Mouse (Mus musculus) liver, embryonic 16.5 days (tissue): ENCODE measurements at regions not wholly inside any gene's neighbourhood (a gene's known extent, or its start where the extent isn't known, plus 50 kb on each side); places are given as distances from the start of the nearest gene placed in this dataset.
A peak's percentile ranks its signal among the peaks of the same experiment; 100 is the strongest.
"Not testable (repeated sequence)": the region's sequence is repeated elsewhere in the genome, so short reads cannot be mapped to it uniquely, and the experiment has no call there.

Experiments
- ATAC-seq: fragments of 200-750 bp; cut with Nextera tagmentation; 2 replicates; pipeline ENCODE4 v1.8.0; 2017; ENCODE audit warnings: low read depth, mild to moderate bottlenecking, moderate number of reproducible peaks, moderate library complexity
- H3K27ac ChIP-seq: fragments of 300-500 bp; sonication (generic); 2 replicates; pipeline ENCODE4 v1.5.1; 2014; ENCODE audit warnings: mild to moderate bottlenecking, low read length
- H3K27me3 ChIP-seq: fragments of 300-500 bp; sonication (generic); 2 replicates; pipeline ENCODE4 v1.6.1; 2014; ENCODE audit warnings: low read depth, low read length, mixed read lengths; ENCODE audit not compliant: control insufficient read depth, insufficient read depth
- H3K36me3 ChIP-seq: fragments of 300-500 bp; sonication (generic); 2 replicates; pipeline ENCODE4 v1.6.1; 2014; ENCODE audit warnings: mild to moderate bottlenecking; ENCODE audit not compliant: control insufficient read depth, insufficient read depth
- H3K4me1 ChIP-seq: fragments of 300-500 bp; sonication (generic); 2 replicates; pipeline ENCODE4 v1.6.1; 2014; ENCODE audit warnings: low read depth, low read length, mixed read lengths; ENCODE audit not compliant: control insufficient read depth
- H3K4me2 ChIP-seq: fragments of 300-500 bp; sonication (generic); 2 replicates; pipeline ENCODE4 v1.6.1; 2014; ENCODE audit warnings: low read depth, low read length, mixed read lengths
- H3K4me3 ChIP-seq: fragments of 300-500 bp; sonication (generic); 2 replicates; pipeline ENCODE4 v1.5.1; 2014; ENCODE audit warnings: low read depth, mild to moderate bottlenecking, low read length
- H3K9ac ChIP-seq: fragments of 300-500 bp; sonication (generic); 2 replicates; pipeline ENCODE4 v1.6.1; 2014; ENCODE audit warnings: low read depth, low read length
- H3K9me3 ChIP-seq: fragments of 300-500 bp; sonication (generic); replicated peaks from 2 replicates; pipeline ENCODE4 v1.6.1; 2016; ENCODE audit warnings: low read length; ENCODE audit not compliant: control insufficient read depth
- WGBS: fragments of 180-500 bp; shearing (Covaris S2); extraction: QIAGEN DNeasy Blood & Tissue Kit; methylation state at CpG from one replicate; pipeline ENCODE4 v1.1.7; 2014; ENCODE audit not compliant: insufficient replicate concordance; 5-methylcytosine and 5-hydroxymethylcytosine counted together

GRCm38 (mm10) chr13:3035291-3035690 is 502.6 kb upstream of the Gdi2 start:
- H3K4me3 ChIP-seq, ATAC-seq, H3K4me2 ChIP-seq: not testable (repeated sequence)

DNA sequence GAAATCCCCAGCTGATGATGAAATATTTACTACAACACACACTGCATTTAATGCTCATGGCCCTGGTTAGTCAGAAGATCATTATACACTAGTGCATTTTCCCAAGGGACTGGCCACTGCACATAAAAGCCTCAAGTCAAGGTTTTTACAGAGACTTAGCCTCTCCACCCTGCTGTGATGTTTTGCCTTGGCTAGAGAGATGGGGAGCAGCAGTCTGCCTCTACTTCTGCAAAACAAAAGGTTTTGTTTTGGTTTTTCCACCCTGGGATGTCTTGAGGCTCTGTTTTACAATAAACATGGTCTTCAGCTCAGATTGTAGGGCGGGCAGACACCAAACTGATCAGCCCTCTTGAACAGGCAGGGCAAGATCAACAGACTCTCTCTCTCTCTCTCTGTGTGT is 500.9 kb upstream of the Gdi2 start:
- H3K9me3 ChIP-seq, H3K4me3 ChIP-seq, H3K27ac ChIP-seq, H3K4me1 ChIP-seq, H3K4me2 ChIP-seq, ATAC-seq, H3K27me3 ChIP-seq, H3K36me3 ChIP-seq, H3K9ac ChIP-seq: not testable (repeated sequence)
- WGBS = 17% methylated on average over 1 of the region's 1 CpGs

More at GRCm38 (mm10) chr13:3035291-3035690, 502.6 kb upstream of the Gdi2 start:
- not testable (repeated sequence) for H3K27ac ChIP-seq, H3K36me3 ChIP-seq, H3K27me3 ChIP-seq, H3K4me1 ChIP-seq, H3K9me3 ChIP-seq, H3K9ac ChIP-seq

- H3K27me3 ChIP-seq, H3K4me3 ChIP-seq, H3K9me3 ChIP-seq, ATAC-seq, H3K4me2 ChIP-seq, H3K9ac ChIP-seq, H3K36me3 ChIP-seq, H3K27ac ChIP-seq, H3K4me1 ChIP-seq: not testable (repeated sequence)
- 63% methylated on average over 8 of the region's 9 CpGs for WGBS
These were observed 491.3 kb upstream of the Gdi2 start for GRCm38 (mm10) chr13:3046381-3047105.

- not testable (repeated sequence) for H3K36me3 ChIP-seq, H3K9ac ChIP-seq, H3K27ac ChIP-seq, H3K4me1 ChIP-seq, H3K4me2 ChIP-seq, H3K4me3 ChIP-seq, H3K9me3 ChIP-seq, ATAC-seq, H3K27me3 ChIP-seq
- WGBS = 61% methylated on average over 3 of the region's 3 CpGs
These were observed 454.4 kb upstream of the Gdi2 start for GRCm38 (mm10) chr13:3083480-3083879.

DNA sequence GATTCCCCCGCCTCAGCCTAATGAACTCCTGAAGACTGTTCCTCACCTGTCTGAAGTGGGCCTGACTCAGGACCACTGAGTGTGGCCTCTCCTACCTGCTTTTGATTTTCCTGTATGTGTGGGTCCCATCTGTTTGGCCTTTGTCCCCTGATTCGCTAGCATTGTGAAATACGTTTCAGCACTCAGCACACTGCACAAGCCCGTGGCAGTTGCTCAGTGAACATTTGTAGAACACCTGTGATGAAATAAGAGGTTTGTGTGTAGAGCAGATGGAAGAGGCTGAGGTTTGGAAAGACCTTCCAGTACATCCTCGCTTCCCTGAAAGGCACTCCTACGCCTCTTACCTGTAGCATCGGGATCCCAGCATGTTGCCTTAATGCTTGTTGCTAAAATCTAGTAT is 447.9 kb upstream of the Gdi2 start:
- ATAC-seq = peak; percentile 68; the same call in 1 of the 2 replicates
- H3K27ac ChIP-seq = not testable (repeated sequence)
- 59% methylated on average over 7 of the region's 7 CpGs for WGBS

GRCm38 (mm10) chr13:3106543-3106942 is 431.3 kb upstream of the Gdi2 start:
- not testable (repeated sequence) for H3K36me3 ChIP-seq, H3K9me3 ChIP-seq, H3K27me3 ChIP-seq, H3K4me1 ChIP-seq, H3K4me2 ChIP-seq, H3K9ac ChIP-seq, H3K27ac ChIP-seq, H3K4me3 ChIP-seq
- ATAC-seq = peak; percentile 72
- WGBS = 27% methylated on average over 2 of the region's 2 CpGs

More for the DNA sequence above, 447.9 kb upstream of the Gdi2 start:
- H3K36me3 ChIP-seq, H3K4me3 ChIP-seq, H3K4me2 ChIP-seq, H3K27me3 ChIP-seq, H3K4me1 ChIP-seq, H3K9ac ChIP-seq, H3K9me3 ChIP-seq: not testable (repeated sequence)

DNA sequence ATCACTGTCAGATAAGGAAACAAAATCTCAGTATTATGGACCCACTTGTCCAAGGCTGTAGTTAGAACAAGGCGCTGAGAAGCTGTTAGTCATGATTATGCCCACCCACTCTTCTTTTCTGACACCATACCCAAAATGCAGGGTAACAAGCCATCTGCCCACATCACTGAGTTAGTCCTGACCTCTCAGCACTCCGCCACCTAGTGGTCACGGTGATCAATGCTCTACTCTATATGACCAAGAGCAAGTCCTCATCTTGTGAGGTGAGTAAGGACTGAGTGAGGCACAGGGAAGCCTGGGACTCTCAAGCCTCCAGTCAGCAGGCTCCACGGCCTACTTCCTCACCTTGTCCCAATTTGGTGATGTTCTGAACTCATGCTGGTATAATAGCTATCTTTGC is 409.7 kb upstream of the Gdi2 start:
- H3K9ac ChIP-seq, ATAC-seq, H3K4me3 ChIP-seq, H3K4me2 ChIP-seq, H3K4me1 ChIP-seq, H3K27me3 ChIP-seq, H3K27ac ChIP-seq, H3K36me3 ChIP-seq, H3K9me3 ChIP-seq: not testable (repeated sequence)
- 11% methylated on average over 4 of the region's 4 CpGs for WGBS

DNA sequence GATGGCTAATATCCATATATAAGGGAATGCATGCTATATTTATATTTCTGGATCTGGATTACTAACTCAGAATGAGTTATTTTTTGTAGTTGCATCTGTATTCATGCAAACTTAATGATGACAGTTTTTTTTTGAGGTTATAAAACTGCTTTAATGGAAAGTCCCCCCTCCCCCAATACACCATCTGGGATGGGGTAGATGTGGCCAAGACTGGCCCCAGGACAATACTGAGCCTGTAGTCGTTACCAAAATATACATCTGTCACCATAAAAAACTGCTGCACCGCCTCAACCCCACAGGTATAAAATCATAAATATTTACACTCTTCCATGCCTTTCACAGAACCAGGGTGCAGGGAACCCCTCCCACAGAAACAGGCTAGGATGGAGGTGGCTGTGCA is 400.6 kb upstream of the Gdi2 start:
- not testable (repeated sequence) for ATAC-seq, H3K4me3 ChIP-seq, H3K4me2 ChIP-seq, H3K9ac ChIP-seq, H3K27ac ChIP-seq, H3K9me3 ChIP-seq, H3K4me1 ChIP-seq, H3K36me3 ChIP-seq, H3K27me3 ChIP-seq
- WGBS = 52% methylated on average over 2 of the region's 2 CpGs

DNA sequence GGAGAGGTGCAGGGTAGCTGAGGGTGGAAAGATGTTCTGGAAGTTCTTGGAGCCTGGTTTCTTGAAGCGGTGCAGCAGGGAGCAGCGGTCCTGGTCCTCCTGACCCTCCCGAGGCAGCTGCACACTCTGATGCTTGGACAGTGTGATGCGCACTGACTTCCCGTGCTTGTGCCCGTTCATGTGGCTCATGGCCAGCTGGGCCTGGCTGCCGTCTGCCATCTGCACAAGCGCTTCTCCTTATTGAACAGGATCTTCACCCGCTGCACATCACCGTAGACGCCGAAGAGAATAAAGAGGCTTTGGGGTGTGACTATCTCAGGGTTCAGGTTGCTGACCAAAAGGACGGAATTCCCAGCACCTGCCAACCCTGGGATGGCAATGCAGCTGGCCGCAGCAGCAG is 399.2 kb upstream of the Gdi2 start:
- H3K4me1 ChIP-seq = no peaks in the 10 kb centered on the region
- ATAC-seq = no peak
- H3K4me2 ChIP-seq = no peak overlapping the region
- H3K27me3 ChIP-seq = no peaks in the 10 kb centered on the region
- no peak overlapping the region for H3K4me3 ChIP-seq
- no peaks in the 10 kb centered on the region for H3K9me3 ChIP-seq
- WGBS = 79% methylated on average over 14 of the region's 14 CpGs
- no peak overlapping the region for H3K9ac ChIP-seq
- H3K27ac ChIP-seq = no peak overlapping the region
- no peaks in the 10 kb centered on the region for H3K36me3 ChIP-seq
